Mouse (Mus musculus) left cerebral cortex, adult 18-20 months (tissue): ENCODE results near the gene Med11. TPM values are rescaled to one million over a fixed set of nuclear protein-coding genes. Genes with fewer than 3 reads are reported as not detected.
"Not testable (repeated sequence)": the region's sequence is repeated elsewhere in the genome, so short reads cannot be mapped to it uniquely, and the experiment has no call there.

Source experiments
- DNase-seq, 2 experiments: peaks; one replicate each; pipeline ENCODE4 v3.0.0; 2021 to 2022; ENCODE audit warnings: low spot score in 2 of 2, mixed read lengths in 1 of 2
- long read RNA-seq, 2 experiments: library from polyadenylated mRNA; stranded (forward); transcript quantifications; one replicate each; pipeline ENCODE4 v2.0.0; 2021
- total RNA-seq, 2 experiments: library from RNA; stranded (reverse); gene quantifications; 2 replicates each; pipeline ENCODE4 v1.2.3; 2021

Gene Med11
- 10 to 100 TPM; 13.9 to 15.4 TPM for total RNA-seq
- long read RNA-seq, experiment 1, transcript Med11-201 (3 exons, 902 nt) = major isoform, 6 of 8 reads
- long read RNA-seq, experiment 1, partial matches to known transcripts = 0 of 8 reads
- long read RNA-seq, experiment 1, other reads (novel, unspliced or antisense) = 0 of 8 reads
- long read RNA-seq, experiment 2, partial matches to known transcripts = 0 of 5 reads
- long read RNA-seq, experiment 2, other reads (novel, unspliced or antisense) = 1 of 5 reads

DNA sequence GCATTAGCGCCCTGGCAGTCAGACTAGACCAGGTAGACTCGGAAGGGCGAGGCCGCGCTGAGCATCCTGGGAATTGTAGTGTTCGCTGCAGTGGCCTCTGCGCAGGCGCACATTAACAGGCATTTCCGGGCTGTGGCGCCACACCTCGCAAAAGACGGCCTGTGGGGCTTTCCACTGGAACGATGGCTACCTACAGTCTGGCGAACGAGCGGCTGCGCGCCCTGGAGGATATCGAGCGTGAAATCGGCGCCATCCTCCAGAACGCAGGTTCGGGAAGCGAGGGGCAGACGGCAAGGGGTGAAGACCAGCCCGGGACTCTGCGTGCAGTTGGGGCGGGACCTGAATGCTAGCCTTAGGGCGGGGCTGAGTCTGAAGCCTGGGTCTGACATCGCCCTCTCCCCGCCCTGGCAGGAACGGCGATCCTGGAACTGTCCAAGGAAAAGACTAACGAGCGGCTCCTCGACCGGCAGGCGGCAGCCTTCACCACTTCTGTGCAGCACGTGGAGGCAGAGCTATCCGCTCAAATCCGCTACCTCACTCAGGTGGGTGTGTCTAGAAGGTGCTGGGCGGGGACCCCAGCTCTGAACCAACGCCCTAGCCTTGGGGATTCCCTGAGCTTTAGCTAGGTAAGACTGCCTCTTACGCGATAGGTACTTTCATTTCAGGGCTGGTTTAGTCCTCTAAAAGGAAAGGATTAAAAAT is at the start of gene Med11:
Gene Med11, plus strand, starts transcription at position 123 of the 702 bp plus-strand sequence.
- DNase-seq = peak; percentile 93 to 97

DNA sequence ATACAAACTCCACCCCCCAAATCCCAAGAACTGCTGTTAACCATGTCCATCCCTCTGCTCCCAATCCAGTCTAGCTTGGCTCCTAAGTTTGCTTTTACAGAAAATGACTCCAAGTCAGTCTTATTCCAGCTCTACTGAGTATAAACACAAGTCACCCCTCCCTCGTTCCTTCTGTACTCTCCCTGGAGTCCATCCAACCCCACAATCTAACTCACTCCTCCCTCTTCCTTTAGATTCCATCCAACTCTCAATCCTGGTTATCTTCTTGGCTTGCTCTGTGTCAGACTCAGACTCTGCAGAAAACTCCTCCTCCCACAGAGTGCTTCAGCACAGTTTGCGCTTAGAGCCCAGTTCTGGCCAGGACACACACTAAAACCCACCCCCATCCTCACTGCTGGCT is 48.1 kb upstream of the Med11 start:
- DNase-seq = peak; percentile 36

DNA sequence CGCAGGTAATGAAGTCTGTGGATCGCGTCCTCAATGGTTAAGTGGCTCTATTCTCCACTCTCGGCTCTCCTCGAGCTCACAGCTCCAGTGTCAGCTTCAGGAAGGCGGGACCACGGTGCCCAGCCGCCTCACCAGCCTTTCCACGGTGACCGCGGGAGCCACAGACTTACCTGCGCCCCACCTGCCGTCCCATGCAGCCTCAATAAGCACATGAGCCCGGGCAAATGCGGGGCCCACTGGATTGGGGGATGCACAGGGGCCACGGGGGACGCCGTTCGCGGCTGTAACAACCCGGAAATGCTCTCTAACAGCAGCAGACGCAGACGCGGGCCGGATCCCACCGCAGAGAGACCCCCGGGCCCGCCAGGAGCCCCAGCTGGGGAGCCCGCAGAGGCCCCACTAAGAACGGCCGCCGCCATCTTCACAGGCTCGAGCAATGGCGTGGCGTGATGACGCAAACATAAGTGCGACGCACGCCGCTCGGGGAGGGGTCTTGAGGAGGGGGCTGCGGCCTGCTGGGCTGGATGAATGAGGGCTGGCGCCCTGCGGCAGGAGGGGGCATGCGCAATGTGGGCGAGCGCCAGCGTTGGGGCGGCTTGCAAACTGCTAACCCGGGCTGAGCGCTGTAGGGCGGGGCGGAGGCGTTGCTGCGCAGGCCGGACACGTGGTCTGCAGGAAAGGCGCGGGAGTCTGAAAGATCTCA is 42.0 kb upstream of the Med11 start, which contains the start of gene Pelp1:
Gene Pelp1, minus strand, starts transcription at position 438 of the 703 bp plus-strand sequence.
- peak; percentile 74 to 89 for DNase-seq

DNA sequence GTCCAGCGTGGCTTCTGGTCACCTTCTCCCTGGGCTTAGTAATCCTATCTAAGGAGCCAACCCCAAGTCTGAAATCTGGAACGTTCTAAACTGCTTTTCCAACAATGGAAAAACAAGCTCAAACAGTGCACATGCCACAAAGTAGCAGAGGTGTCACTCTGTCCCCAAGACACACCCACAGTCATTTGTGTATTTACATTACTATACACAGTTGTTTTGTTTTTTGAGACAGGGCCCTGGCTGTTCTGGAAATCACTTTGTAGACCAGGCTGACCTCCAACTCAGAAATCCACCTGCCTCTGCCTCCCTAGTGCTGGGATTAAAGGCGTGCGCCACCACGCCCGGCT is 41.4 kb upstream of the Med11 start:
- no peak for DNase-seq

DNA sequence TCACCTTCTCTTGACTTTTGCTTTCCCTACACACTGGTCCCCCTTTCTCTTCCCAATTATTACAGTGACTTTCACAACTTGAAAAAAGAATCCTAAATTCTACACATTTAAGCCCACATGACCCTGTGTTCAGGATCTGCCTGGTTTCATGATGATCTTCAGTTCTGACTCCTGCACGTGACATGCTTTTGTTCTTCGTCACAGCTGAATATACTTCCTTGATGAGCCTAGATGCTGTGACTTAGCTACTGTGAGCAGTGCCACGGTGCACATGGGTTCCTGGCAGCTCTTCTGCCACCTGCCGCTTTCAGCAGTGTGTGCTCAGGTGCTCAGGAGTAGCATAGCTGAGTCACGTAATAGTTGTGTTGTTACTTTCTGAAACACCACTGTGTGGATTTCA is 39.1 kb upstream of the Med11 start:
- no peak for DNase-seq

DNA sequence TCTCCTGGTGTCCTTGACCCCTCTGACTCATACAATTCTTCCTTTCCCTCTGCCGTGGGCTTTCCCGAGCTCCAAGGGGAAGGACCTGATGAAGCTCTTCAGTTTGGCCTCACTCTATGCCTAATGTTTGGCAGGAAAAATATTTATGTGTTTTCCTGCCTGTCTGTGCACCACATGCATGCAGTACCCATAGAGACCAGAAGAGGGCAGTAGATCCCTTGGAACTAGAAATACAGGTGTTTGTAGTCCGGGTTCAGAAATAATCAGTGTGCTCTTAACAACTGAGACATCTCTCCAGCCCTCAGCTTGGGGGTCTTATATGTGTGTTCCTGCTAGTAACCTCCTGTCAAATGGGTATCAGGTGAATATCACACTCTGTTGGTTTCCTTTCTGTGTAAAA is 37.8 kb upstream of the Med11 start:
- DNase-seq = peak; percentile 61 to 78

DNA sequence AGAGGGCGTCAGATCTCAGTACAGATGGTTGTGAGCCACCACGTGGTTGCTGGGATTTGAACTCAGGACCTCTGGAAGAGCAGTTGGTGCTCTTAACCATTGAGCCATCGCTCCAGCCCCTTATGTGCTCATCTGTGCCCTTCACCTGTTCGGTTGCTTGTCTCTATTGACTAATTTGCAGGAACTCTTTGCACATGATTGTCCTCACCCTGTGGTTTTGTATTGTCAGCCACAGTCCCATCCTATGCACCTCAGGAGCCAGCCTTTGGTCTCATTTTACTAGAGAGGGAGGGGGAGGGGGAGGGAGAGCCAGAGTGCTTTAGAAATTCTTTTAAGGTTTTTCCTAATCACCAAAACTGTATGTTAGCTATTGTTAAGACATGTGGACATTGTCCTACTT is 33.5 kb upstream of the Med11 start:
- DNase-seq = no peak

DNA sequence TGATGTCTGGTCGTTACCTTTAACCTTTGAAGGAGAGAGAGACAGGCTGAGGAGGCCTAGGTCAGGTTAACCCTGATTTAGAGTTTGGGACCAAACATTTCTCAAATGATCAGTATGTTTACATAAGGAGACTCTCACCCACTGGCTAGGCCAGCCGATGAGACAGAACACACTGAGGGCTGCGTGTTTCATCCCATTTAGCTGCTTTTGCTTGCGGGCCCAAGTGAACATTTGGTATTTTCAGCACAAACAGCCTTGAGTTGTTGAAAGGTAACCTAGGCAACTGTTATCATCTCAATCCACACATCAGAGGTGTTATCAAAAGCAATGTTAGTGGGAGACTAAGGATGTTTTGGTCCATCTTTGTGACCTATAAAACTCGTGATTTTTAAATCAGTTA is 32.2 kb upstream of the Med11 start:
- no peak for DNase-seq

DNA sequence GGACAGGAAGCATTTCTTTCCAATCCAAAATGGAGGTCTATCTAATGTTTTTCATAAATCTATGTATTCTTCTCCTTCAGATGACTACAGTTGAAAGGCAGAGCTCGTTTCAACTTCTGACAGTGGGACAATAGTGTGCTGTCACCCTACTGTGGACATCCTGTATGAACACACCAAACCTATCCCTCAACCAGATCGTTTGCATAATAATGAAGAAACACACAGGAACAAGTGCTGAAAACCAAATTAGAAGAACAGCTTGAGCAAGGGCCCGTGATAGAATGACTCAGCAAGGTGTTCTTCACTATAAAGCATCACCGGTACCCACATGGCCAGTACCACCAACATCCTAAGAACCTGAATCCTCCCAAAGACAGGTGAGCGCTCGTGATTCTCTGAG is 25.1 kb upstream of the Med11 start:
- DNase-seq = not testable (repeated sequence)

DNA sequence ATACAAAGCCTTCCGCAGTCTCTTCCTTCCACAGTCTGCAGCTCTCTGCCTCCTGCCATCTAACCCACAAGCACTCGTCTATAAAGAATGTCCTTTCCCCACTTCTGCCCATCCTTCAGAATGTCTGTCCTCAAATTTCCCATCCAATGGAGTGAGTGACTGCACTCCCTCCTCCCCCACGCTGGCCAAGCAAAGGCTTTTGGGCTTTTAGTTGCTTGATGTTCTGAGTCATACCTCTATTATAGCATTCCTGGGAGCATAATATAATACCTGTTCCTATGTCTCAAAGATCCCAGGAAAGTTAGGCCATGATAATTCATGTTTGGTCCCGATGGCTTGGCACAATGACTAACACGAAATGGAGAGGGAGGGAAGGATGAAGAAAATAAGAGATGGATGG is 20.1 kb upstream of the Med11 start:
- no peak for DNase-seq

DNA sequence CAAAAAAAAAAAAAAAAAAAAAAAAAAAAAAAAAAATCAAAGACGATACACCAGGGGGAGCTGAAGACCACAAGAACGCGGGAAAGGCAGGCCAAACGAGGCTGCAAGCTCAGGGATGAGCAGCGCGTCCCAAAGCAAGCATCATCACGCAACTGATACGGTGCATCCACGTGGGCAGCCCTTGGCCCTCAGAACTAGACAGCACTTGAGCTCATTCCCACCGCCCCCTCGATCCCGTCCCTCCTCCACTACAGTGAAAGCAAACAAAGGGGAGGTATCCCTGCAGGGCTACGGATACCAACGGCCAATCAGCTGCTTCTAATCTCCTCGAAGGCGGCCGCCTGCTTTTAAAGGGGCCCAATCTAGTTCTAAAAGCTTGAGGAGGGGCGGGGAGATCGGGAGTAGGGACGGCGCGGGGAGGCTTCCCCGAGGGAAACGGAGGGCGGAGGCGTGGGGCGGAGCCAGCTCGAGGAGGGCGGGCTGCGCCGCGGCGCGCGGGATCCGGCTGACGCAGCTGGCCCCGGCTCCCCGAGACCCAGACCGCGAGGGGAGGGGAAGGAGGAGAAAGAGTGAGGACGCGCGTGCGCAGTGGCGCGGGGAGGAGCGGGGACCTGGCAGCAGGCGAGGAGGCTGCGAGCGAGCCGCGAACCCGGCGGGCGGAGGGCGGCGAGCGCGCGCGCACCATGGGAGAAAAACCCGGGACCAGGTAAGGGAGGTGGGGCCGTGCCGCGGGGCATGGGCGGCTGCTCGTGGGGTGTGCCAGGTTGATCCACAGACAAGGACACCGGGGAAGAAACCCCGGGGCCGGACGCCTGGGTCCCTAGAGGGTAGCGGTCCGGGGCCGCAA is 19.4 kb upstream of the Med11 start, which contains the start of gene Arrb2:
Gene Arrb2, plus strand, starts transcription at position 588 of the 847 bp plus-strand sequence.
- DNase-seq = peak; percentile 98

DNA sequence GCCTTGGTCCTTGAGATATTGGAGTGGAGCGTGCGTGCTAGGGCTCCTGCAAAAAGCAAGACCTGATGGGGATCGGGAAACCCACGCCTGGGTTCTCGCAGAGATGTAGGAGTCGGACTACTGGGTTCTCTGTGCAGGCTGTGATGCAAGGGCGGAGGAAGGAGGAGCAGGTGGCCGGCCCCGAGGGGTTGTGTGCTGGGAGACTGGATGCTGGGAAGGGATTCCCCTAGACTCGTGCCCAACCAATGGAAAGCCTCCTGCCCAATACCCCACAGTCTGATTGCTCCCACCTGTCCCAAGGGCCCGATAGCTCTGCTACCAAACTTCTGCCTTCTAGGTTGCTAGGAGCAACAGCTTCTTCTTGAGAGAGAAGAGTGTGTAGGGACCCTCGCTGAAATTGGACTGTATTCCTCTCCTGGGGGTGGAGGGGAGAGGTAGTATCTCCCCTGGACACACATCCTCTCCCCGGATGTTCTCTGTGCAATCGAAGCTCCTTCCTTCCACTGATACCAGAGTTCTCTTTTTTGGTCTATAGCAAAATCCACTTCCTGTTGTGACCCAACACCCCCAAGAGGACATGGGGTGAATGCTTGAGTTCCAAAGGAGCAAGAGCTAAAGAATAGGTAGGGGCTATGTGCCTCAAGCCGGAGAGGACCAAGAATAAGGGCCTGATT is 18.7 kb upstream of the Med11 start:
- DNase-seq = peak; percentile 39 to 60

DNA sequence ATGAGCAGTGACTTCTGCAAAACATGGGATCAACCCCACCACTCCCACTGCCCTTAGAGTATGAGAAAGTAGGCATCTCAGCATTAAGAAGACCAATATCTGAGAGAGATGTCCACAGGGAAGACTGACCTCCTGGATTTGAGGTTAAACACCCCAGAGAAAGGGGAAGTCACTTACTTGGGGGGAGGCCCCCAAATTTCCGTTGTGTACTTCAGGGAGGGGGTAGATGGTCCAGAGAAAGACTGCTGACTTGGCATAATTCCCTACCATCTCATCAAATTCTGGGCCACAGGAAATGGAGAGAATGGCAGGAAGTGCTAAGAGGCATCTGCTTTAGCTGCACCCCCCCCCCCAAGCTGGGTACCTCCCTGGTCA is 18.2 kb upstream of the Med11 start:
- DNase-seq = no peak

DNA sequence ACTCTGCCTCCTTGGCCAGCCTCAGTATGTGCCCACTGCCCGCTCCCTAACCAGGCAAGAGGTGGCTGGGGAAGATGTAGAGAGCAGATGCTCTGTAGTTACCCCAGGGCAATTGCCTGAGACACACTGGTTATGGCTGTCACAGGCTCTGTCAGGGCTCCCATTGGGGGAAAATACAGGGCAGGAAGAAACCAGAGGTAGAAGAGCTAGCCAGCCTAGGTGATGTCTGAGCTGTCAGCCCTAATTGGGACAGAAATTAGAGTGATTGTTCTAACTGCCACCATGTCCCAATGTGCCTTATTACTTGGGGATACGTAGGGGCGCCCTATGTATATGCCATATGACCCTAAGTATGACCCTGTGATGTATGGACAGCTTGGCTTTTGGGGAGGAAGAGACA is 17.8 kb upstream of the Med11 start:
- no peak for DNase-seq

DNA sequence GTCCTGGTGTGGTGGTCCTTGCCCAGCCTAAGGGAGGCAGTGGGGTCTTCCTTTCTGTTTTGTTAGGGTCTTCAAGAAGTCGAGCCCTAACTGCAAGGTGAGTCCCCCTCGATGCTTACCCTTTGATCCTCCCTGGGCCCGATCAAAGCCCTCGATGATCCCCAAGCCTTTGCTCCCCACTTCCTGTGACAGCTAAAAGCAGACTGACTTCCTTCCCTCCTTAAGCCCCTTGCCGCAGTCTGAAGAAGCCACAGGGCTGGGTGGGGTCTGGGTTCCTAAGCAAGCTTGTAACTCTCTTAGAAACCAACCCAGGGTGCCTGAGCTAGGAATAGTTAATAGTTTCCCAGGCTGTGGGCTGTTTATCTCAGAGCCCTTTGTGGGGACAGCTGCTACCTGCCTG is 16.2 kb upstream of the Med11 start:
- no peak for DNase-seq

DNA sequence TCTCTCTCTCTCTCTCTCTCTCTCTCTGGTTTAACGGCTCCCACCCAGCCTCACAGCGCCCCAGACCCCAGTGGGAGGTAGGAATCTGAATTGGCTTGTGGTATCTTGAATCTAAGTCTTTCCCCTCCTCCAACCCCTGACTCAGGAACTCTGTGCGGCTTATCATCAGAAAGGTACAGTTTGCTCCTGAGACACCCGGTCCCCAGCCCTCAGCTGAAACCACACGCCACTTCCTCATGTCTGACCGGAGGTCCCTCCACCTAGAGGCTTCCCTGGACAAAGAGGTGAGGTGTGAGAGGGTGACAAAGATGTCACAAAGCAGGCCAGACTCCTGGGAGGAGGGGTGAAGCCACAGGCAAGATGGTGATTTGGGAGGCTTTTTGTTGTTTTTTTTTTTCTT is 14.3 kb upstream of the Med11 start:
- no peak for DNase-seq

DNA sequence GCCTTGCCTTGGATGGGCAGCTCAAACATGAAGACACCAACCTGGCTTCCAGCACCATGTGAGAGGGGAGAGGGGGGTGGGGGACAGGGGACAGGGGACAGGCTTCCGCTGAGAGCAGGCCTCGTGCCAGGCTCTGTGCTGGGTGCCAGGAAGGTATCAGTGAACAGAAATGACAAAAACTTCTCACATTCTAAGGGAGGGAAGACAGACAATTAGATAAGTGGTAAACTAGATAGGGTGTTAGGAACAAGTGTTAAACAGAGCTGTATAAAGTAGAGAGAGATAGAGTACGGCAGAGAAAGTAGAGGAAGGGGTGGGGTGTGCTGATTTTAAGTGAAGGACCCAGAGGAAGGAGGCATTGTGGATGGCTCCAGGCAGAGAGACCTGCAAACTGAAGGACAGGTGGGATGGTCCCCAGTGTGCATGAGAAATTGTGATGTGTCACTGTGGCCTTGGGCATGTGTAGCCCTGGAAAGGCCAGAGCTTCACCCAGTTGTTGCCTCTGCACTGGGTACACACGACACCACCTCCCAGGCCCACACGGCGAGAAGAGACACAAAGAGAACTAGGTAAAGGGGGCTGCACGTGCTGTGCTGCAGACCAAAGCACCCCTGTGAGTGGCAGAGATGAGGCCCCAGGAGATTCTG is 12.9 kb upstream of the Med11 start:
- no peak for DNase-seq

DNA sequence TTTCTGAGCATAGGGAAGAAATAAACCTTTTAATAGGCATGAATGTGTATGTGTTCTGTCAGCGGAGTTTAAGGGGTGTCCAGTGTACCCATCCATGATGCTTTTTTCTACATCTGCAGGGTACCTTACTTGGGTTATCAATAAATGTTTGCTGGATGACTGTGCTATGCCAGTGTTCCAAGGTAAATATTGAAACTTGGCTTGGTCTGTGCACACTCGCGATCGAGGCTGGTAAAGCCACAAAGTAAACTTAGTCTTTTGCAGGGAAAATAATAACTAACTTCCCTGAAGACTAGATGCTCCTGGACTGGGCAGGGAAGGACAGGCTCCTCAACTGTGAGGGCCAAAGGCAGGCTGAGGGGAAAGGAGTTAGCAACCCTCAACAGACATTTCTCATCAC is 11.1 kb upstream of the Med11 start:
- no peak for DNase-seq

DNA sequence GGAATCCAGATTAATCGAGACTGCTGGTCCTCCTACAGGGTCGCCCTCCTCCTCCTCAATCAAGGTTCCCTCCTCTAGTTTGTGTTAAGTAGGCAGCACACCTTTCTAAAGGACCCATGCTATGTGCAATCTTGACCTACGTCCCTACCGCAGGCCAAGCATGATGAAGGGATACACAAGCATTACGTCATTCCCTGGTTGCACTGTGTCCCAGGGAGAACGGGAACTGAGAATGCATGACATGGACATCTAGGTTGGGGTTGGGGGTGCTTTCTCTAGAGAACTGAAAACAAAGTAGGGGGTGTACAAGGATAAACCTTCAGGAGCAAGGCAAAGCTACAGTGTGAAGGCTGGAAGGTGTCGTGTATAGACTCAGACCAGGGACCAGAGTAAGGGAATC is 9.8 kb upstream of the Med11 start:
- DNase-seq = no peak

DNA sequence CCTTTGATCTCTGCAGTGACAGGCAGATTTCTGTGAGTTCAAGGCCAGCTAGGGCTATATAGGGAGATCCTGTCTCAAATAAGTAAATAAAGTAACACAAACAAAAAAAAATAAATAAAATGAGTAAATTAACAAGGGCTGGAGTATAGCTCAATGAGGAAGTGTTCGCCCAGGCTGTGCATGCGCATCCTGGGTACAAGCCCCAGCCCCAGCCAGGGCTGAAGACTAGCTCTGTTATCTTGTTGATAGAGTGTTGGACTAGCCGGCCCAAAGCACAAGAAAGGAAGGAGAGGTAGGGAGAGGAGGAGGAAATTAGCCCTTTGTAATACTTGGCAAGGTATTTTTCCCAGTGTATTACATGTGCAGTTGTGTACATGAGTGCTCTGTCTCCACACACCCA is 7.8 kb upstream of the Med11 start:
- no peak for DNase-seq
